Mouse (Mus musculus) hindbrain, embryonic 10.5 days (tissue): ENCODE data around the gene Ugt1a5. TPM values are rescaled to one million over a fixed set of nuclear protein-coding genes. Genes with fewer than 3 reads are reported as not detected.

Source experiments
- DNase-seq: peaks from one replicate; pipeline ENCODE4 v3.0.0-alpha.2; 2017; ENCODE audit warnings: low spot score
- H3K27ac ChIP-seq: fragments of 300-500 bp; sonication (generic); 2 replicates; pipeline ENCODE4 v1.5.1; 2016; ENCODE audit warnings: mild to moderate bottlenecking, moderate library complexity
- H3K27me3 ChIP-seq: fragments of 300-500 bp; sonication (generic); 2 replicates; pipeline ENCODE4 v1.6.1; 2016; ENCODE audit warnings: mild to moderate bottlenecking; ENCODE audit not compliant: poor library complexity, insufficient read depth, severe bottlenecking
- H3K36me3 ChIP-seq: fragments of 300-500 bp; sonication (generic); 2 replicates; pipeline ENCODE4 v1.6.1; 2016; ENCODE audit warnings: mild to moderate bottlenecking, moderate library complexity
- H3K4me1 ChIP-seq: fragments of 300-500 bp; sonication (generic); replicated peaks from 2 replicates; pipeline ENCODE4 v1.6.1; 2016; ENCODE audit warnings: mild to moderate bottlenecking
- H3K4me3 ChIP-seq: fragments of 300-500 bp; sonication (generic); 2 replicates; pipeline ENCODE4 v1.5.1; 2016; ENCODE audit warnings: mild to moderate bottlenecking, moderate library complexity
- H3K9me3 ChIP-seq: fragments of 300-500 bp; sonication (generic); 2 replicates; pipeline ENCODE4 v1.6.1; 2016; ENCODE audit warnings: mild to moderate bottlenecking, moderate library complexity
- WGBS: fragments of 180-500 bp; shearing (Covaris S2); methylation state at CpG from one replicate; pipeline ENCODE4 v1.1.7; 2016; 5-methylcytosine and 5-hydroxymethylcytosine counted together
- polyA plus RNA-seq: library from polyadenylated mRNA; unstranded; fragments of >200 nt; fragmentation: Nextera tagmentation; extraction: Ambion mirVana; gene quantifications from 2 replicates; pipeline ENCODE4 v1.2.1, GENCODE M21; 2016

The Ugt1a5 gene
- polyA plus RNA-seq, 1 experiment from 2014 or later: not detected

- Histone ChIP-seq H3K36me3 (no peaks in the 10 kb centered on the region; the same call in 1 of the 2 replicates), H3K9me3 (peaks cover 26% of the 10 kb centered on the region), H3K27me3 (peaks cover 23% of the 10 kb centered on the region), H3K27ac (no peak overlapping the region), H3K4me3 (no peak overlapping the region), H3K4me1 (peaks cover 8% of the 10 kb centered on the region; the same call in 1 of the 2 replicates)
- 80% methylated on average over 2 of the region's 2 CpGs for WGBS
- no peak for DNase-seq
Observed at GRCm38 (mm10) chr1:88206843-88207479, 41.1 kb downstream of the Ugt1a5 start.

GRCm38 (mm10) chr1:88211812-88212211 lies 46.0 kb downstream of the Ugt1a5 start, which contains the start of gene Ugt1a1:
TSS of gene Ugt1a1 (plus strand) at chr1:88211959.
- Histone ChIP-seq H3K27ac (no peak within 1 kb of the TSS), H3K9me3 (peaks cover 53% of the 10 kb centered on the region), H3K4me3 (no peak within 1 kb of the TSS), H3K27me3 (peaks cover 7% of the 10 kb centered on the region; the same call in 1 of the 2 replicates), H3K4me1 (no peaks in the 10 kb centered on the region), H3K36me3 (no peaks in the 10 kb centered on the region)
- 70% methylated on average over 8 of the region's 8 CpGs for WGBS
- peak; percentile 9 for DNase-seq

- H3K36me3 ChIP-seq: no peaks in the 10 kb centered on the region
- no peaks in the 10 kb centered on the region for H3K27me3 ChIP-seq
- no peaks in the 10 kb centered on the region for H3K4me1 ChIP-seq
- no peak overlapping the region for H3K27ac ChIP-seq
- DNase-seq: peak; percentile 5
- H3K9me3 ChIP-seq: peaks cover 53% of the 10 kb centered on the region
- no peak overlapping the region for H3K4me3 ChIP-seq
- 64% methylated on average over 8 of the region's 8 CpGs for WGBS
Observed at GRCm38 (mm10) chr1:88212341-88213045, 46.7 kb downstream of the Ugt1a5 start.

DNA sequence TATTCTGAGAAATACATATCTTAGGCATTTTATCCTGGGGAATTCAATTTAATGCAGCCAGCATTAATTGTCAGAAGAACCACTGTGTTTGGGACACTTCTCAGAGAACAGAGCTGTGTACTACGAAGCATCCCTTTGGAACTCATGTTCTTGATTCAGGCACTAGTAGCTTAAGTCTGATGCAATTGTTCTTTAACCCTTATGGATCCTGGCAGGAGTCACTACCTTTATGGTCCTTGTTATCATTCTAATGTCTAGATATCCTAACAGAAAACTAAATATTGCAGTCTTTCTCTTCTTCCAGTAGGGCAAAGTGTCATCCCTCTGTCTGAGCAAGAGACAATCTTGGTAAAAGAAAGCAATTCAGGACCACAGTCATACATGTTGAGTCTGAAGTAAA lies 47.2 kb downstream of the Ugt1a5 start:
- no peak overlapping the region for H3K4me3 ChIP-seq
- no peaks in the 10 kb centered on the region for H3K27me3 ChIP-seq
- H3K9me3 ChIP-seq: peaks cover 53% of the 10 kb centered on the region
- H3K36me3 ChIP-seq: no peaks in the 10 kb centered on the region
- DNase-seq: no peak
- H3K27ac ChIP-seq: no peak overlapping the region
- WGBS: 84% methylated on average over 1 of the region's 1 CpGs
- no peaks in the 10 kb centered on the region for H3K4me1 ChIP-seq

DNA sequence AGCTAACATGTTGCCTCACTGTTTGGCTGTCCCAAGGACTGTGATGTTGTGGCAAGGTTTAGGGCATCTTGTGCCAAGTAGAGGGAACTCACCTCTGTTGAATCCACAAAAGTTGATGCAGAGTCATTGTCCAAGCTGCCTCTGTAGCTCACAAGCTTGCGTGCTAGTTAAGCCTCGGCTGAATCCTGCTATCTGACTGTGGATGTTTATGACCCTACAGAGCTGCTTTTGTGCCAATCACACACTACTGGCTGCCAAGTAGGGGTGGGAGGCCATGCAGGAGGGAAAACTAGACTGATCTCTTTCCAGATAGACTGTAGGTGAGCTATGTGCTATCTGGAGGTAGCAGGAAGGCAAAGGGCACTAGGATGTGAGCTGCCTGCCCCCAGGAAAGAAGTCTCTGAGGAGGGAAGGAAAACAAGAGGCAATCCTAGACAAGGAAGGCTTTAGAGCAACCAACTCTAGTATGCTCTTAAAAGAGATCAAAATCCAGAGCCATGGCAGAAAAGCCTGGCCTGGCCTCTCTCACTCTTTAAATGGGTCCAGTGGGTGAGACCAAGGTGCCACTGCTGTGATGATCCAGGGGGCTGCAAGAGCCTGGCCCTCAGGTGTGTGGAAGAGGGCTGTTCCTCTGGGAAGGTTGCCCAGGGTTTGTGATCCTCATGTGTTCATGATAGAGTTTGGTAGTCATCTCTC lies 48.1 kb downstream of the Ugt1a5 start:
- Histone ChIP-seq H3K9me3 (peaks cover 53% of the 10 kb centered on the region), H3K36me3 (no peaks in the 10 kb centered on the region), H3K27me3 (no peaks in the 10 kb centered on the region), H3K27ac (no peak overlapping the region), H3K4me1 (no peaks in the 10 kb centered on the region), H3K4me3 (no peak overlapping the region)
- peak; percentile 10 for DNase-seq
- 83% methylated on average over 2 of the region's 2 CpGs for WGBS

DNA sequence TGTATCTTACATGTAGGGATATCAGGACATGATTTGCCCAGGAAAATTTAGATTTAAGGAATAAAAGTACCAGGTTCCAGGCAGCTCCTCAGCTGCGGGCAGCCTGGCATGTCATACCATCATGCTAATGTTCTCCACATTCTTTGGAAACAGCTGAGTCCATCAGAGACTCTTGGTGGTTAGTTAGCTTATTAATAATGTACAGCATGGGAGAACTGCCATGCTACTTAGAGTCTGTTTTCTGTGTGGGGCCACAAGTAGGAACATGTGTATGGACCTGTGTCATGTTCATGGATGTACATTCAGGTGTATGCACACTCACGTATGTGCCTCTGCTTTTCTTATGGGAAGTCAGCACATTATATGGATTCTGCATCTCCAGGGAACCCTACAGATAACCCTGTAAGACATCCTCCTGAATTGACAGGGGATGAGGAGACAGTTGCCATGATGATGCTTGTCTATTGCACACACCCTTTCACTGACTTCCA lies 48.7 kb downstream of the Ugt1a5 start:
- H3K9me3 ChIP-seq: peaks cover 53% of the 10 kb centered on the region
- no peaks in the 10 kb centered on the region for H3K27me3 ChIP-seq
- no peak for DNase-seq
- no peaks in the 10 kb centered on the region for H3K4me1 ChIP-seq
- H3K27ac ChIP-seq: no peak overlapping the region
- H3K4me3 ChIP-seq: no peak overlapping the region
- no peaks in the 10 kb centered on the region for H3K36me3 ChIP-seq
- whole genome bisulfite sequencing: 81% methylated on average over 2 of the region's 2 CpGs

DNA sequence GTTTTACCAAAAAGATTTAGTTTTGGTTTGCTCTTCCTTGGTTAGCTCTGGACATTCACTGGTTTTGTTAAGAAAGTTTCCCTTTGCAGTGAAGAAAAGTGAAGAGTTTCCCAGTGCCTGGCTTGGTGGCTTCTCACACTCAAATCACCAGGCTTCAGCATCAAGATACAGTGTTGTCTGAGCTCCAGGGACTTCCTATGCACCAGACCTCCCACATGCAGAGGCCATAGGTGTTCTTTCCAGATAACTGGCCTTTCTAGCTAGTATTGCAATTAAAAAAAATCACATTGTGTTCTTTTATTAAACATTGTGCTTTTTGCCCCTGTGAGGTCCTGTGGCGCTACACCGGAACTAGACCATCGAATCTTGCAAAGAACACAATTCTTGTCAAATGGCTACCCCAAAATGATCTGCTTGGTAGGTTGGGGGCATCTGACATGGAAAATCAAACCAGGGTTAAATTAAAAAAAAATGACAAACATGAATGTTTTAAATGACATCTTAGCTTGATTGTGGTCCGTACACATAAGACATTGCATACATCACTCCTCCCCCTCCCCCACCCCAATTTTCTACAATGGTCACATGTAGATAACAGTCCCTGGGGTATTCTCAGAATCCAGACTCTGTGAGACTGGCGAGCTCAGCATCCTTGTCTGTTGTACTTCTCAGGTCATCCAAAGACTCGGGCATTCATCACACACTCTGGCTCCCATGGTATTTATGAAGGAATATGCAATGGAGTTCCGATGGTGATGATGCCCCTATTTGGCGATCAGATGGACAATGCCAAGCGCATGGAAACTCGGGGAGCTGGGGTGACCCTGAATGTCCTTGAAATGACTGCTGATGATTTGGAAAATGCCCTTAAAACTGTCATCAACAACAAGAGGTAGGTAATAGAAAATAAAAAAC lies 49.9 kb downstream of the Ugt1a5 start:
- WGBS: 71% methylated on average over 10 of the region's 10 CpGs
- Histone ChIP-seq H3K9me3 (peaks cover 50% of the 10 kb centered on the region), H3K4me1 (no peaks in the 10 kb centered on the region), H3K27ac (no peak overlapping the region), H3K36me3 (no peaks in the 10 kb centered on the region), H3K4me3 (no peak overlapping the region), H3K27me3 (no peaks in the 10 kb centered on the region)
- no peak for DNase-seq

GRCm38 (mm10) chr1:88216551-88216950 lies 50.7 kb downstream of the Ugt1a5 start:
- no peak overlapping the region for H3K27ac ChIP-seq
- H3K36me3 ChIP-seq: no peaks in the 10 kb centered on the region
- H3K9me3 ChIP-seq: peaks cover 47% of the 10 kb centered on the region
- H3K4me1 ChIP-seq: no peaks in the 10 kb centered on the region
- no peak overlapping the region for H3K4me3 ChIP-seq
- DNase-seq: peak; percentile 9
- H3K27me3 ChIP-seq: no peaks in the 10 kb centered on the region
- 61% methylated on average over 2 of the region's 2 CpGs for WGBS

DNA sequence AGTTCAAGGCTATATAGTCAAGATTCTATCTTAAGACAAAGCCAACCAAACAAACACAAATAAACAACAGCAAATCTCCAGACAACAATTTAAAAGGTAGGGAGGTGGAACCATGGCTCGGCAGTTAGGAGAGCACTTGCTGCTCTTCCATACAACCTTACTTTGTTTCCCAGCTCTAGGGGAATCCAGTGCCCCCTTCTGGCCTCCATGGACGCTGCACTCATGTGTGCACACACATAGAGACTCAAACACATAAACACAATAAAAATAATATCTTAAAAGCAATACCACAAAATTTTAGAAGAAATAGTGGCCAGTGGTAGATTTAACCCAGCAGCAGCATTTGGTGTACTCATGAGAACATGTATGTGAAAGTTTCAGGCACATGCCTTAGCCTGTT lies 51.3 kb downstream of the Ugt1a5 start:
- no peak overlapping the region for H3K27ac ChIP-seq
- no peak for DNase-seq
- no peak overlapping the region for H3K4me3 ChIP-seq
- H3K4me1 ChIP-seq: no peaks in the 10 kb centered on the region
- peaks cover 41% of the 10 kb centered on the region for H3K9me3 ChIP-seq
- WGBS: 66% methylated on average over 2 of the region's 2 CpGs
- no peaks in the 10 kb centered on the region for H3K36me3 ChIP-seq
- H3K27me3 ChIP-seq: no peaks in the 10 kb centered on the region

- H3K36me3 ChIP-seq: no peaks in the 10 kb centered on the region
- H3K27me3 ChIP-seq: no peaks in the 10 kb centered on the region
- no peak overlapping the region for H3K4me3 ChIP-seq
- 43% methylated on average over 3 of the region's 3 CpGs for WGBS
- no peak for DNase-seq
- H3K4me1 ChIP-seq: no peaks in the 10 kb centered on the region
- peaks cover 37% of the 10 kb centered on the region for H3K9me3 ChIP-seq
- H3K27ac ChIP-seq: no peak overlapping the region
Observed at GRCm38 (mm10) chr1:88217576-88217975, 51.8 kb downstream of the Ugt1a5 start.

DNA sequence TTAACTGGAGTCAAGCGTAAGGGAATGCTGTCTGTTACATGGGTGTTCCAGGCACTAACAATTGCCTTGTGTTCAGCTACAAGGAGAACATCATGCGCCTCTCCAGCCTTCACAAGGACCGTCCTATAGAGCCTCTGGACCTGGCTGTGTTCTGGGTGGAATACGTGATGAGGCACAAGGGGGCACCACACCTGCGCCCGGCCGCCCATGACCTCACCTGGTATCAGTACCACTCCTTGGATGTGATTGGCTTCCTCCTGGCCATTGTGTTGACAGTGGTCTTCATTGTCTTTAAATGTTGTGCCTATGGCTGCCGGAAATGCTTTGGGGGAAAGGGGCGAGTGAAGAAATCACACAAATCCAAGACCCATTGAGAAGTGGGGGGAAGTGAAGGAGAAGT lies 52.2 kb downstream of the Ugt1a5 start:
- Histone ChIP-seq H3K27me3 (no peaks in the 10 kb centered on the region), H3K4me3 (no peak overlapping the region), H3K4me1 (no peaks in the 10 kb centered on the region), H3K27ac (no peak overlapping the region), H3K36me3 (no peaks in the 10 kb centered on the region), H3K9me3 (peaks cover 32% of the 10 kb centered on the region)
- WGBS: 75% methylated on average over 9 of the region's 9 CpGs
- DNase-seq: peak; percentile 20

GRCm38 (mm10) chr1:88218591-88218990 lies 52.8 kb downstream of the Ugt1a5 start:
- no peaks in the 10 kb centered on the region for H3K4me1 ChIP-seq
- 49% methylated on average over 4 of the region's 4 CpGs for WGBS
- no peak for DNase-seq
- no peak overlapping the region for H3K27ac ChIP-seq
- H3K4me3 ChIP-seq: no peak overlapping the region
- peaks cover 27% of the 10 kb centered on the region for H3K9me3 ChIP-seq
- H3K27me3 ChIP-seq: no peaks in the 10 kb centered on the region
- H3K36me3 ChIP-seq: no peaks in the 10 kb centered on the region
